Mouse (Mus musculus) intestine, embryonic 15.5 days (tissue): Measurements from ENCODE around the gene Bpi. TPM values are rescaled to one million over a fixed set of nuclear protein-coding genes. Genes with fewer than 3 reads are reported as not detected.

Source experiments
- ATAC-seq: fragments of 200-750 bp; cut with Nextera tagmentation; 2 replicates; pipeline ENCODE4 v1.8.0; 2017; ENCODE audit warnings: moderate TSS enrichment, moderate library complexity
- H3K27ac ChIP-seq: fragments of 300-500 bp; sonication (generic); 2 replicates; pipeline ENCODE4 v1.5.1; 2015; ENCODE audit warnings: mild to moderate bottlenecking, inconsistent platforms
- H3K27me3 ChIP-seq: fragments of 300-500 bp; sonication (generic); replicated peaks from 2 replicates; pipeline ENCODE4 v1.6.1; 2015; ENCODE audit warnings: inconsistent platforms
- H3K36me3 ChIP-seq: fragments of 300-500 bp; sonication (generic); 2 replicates; pipeline ENCODE4 v1.6.1; 2015; ENCODE audit warnings: inconsistent platforms
- H3K4me1 ChIP-seq: fragments of 300-500 bp; sonication (generic); replicated peaks from 2 replicates; pipeline ENCODE4 v1.6.1; 2015; ENCODE audit warnings: inconsistent platforms
- H3K4me2 ChIP-seq: fragments of 300-500 bp; sonication (generic); replicated peaks from 2 replicates; pipeline ENCODE4 v1.6.1; 2015; ENCODE audit warnings: mild to moderate bottlenecking, inconsistent platforms
- H3K4me3 ChIP-seq: fragments of 300-500 bp; sonication (generic); replicated peaks from 2 replicates; pipeline ENCODE4 v1.5.1; 2015; ENCODE audit warnings: inconsistent platforms
- H3K9ac ChIP-seq: fragments of 300-500 bp; sonication (generic); 2 replicates; pipeline ENCODE4 v1.6.1; 2015; ENCODE audit warnings: inconsistent platforms
- H3K9me3 ChIP-seq: fragments of 300-500 bp; sonication (generic); 2 replicates; pipeline ENCODE4 v1.6.1; 2016; ENCODE audit warnings: inconsistent platforms
- WGBS: fragments of 180-500 bp; shearing (Covaris S2); methylation state at CpG from one replicate; pipeline ENCODE4 v1.1.7; 2015; 5-methylcytosine and 5-hydroxymethylcytosine counted together
- polyA plus RNA-seq: library from polyadenylated mRNA; unstranded; fragments of >200 nt; fragmentation: Nextera tagmentation; extraction: Ambion mirVana; gene quantifications from 2 replicates; pipeline ENCODE4 v1.2.1, GENCODE M21; 2015

Gene Bpi
- polyA plus RNA-seq, 1 experiment from 2014 or later, result not detected

DNA sequence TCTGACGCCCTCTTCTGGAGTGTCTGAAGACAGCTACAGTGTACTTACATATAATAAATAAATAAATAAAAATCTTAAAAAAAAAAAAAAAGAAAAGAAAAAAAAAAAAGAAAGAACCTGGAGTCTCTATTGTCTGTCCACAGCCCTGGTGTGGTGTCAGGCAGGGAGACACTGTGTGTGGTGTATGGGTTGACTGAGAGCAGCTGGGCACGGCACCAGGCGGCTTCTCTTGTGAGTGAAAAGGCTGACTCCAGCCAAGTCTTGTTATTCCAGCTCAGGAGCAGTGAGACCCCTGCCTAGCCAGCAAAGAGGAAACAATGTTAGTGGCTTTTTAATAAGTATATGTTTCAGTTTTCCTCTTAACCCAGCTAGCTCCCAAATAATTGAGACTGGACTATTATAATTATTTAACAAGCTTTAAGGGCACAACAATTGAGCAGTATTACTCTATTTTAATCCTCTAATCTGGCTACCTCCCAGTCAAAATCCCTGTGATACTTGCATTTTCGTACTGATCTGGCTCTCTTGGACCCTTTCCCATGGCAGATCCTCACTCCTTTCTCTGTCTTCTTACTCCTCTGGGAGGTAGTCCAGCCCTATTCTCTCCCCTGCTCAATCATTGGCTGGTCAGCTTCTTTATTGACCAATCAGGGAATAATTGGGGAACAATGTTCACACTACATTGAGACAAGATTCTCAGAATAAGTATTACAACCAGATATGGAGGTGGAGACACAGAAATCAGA is 12.6 kb upstream of the Bpi start:
- 77% methylated on average over 4 of the region's 4 CpGs for WGBS
- no peak for ATAC-seq

DNA sequence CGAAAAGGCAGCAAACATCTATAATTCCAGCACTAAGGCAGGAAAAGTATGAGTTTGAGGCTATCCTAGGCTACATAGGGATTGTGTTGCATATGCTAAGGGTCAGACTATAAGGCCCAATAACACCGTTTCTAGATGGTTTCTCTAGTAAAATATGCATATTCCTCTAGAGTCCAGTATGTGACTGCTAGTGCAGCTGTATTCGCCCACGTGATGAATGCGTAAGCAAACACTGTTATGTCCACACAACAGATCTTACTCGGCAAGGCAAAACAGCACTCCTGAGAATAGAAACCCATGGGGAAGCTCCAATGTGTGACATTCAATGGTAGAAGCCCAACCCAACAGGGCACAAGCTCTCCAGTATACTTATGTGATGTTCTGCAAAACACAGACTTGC is 10.0 kb upstream of the Bpi start:
- 0 out of 2 replicates have a peak, but pooled peaks cover 11% of the 10 kb centered on the region for H3K4me1 ChIP-seq
- no peaks in the 10 kb centered on the region for H3K36me3 ChIP-seq
- ATAC-seq, result no peak
- H3K9ac ChIP-seq, result no peak overlapping the region
- H3K27me3 ChIP-seq, result no peaks in the 10 kb centered on the region
- no peak overlapping the region for H3K27ac ChIP-seq
- H3K4me3 ChIP-seq, result no peak overlapping the region
- WGBS, result 66% methylated on average over 6 of the region's 6 CpGs
- H3K4me2 ChIP-seq, result no peak overlapping the region
- no peaks in the 10 kb centered on the region for H3K9me3 ChIP-seq

More for the DNA sequence above, 12.6 kb upstream of the Bpi start:
- Histone ChIP-seq H3K36me3 (no peaks in the 10 kb centered on the region), H3K4me2 (no peak overlapping the region), H3K27me3 (no peaks in the 10 kb centered on the region), H3K27ac (no peak overlapping the region), H3K9ac (no peak overlapping the region), H3K4me3 (no peak overlapping the region), H3K9me3 (no peaks in the 10 kb centered on the region), H3K4me1 (0 out of 2 replicates have a peak, but pooled peaks cover 11% of the 10 kb centered on the region)

DNA sequence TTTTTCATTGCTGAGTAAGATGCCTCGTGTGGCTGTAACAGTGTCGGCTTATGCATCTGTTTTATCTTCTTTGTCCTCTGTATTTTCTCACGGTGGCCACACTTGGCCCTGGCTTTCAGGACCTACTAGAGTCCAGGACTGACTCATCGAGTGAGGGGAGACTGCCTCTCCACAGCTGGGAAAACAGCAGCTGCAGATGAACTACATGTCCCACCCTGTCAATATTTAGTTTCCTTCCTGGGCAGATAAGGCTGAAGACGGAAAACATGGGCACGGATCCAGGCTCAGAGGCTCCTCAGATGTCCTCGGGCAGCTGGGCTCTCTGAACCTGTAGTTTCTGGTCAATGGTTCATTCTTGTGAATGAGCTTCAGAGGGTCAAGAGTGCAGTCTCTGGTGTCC is 9.6 kb upstream of the Bpi start:
- Histone ChIP-seq H3K4me1 (0 out of 2 replicates have a peak, but pooled peaks cover 10% of the 10 kb centered on the region), H3K4me2 (no peak overlapping the region), H3K36me3 (no peaks in the 10 kb centered on the region), H3K9me3 (no peaks in the 10 kb centered on the region), H3K9ac (no peak overlapping the region), H3K27ac (no peak overlapping the region), H3K4me3 (no peak overlapping the region), H3K27me3 (no peaks in the 10 kb centered on the region)
- 28% methylated on average over 7 of the region's 7 CpGs for whole genome bisulfite sequencing
- ATAC-seq, result peak; percentile 51

DNA sequence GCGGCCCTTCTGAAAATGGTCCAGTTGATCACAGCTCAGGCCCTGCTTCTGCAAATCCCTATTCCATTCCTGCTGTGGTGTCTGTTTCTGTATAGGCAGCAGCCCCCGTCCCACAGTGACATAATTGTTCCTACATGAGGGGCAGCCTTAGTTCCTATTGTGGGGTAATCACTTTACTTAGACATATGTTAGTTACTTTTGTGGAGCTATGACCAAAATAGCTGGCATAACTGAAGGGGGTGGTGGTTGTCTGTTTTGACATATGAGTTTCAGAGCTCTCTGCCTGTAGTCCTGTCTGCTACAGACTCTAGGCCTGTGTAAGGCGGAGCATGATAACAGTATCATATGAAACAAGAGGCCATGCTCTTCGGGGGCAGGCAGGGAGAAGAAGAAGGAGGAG is 7.3 kb upstream of the Bpi start:
- no peak for ATAC-seq

DNA sequence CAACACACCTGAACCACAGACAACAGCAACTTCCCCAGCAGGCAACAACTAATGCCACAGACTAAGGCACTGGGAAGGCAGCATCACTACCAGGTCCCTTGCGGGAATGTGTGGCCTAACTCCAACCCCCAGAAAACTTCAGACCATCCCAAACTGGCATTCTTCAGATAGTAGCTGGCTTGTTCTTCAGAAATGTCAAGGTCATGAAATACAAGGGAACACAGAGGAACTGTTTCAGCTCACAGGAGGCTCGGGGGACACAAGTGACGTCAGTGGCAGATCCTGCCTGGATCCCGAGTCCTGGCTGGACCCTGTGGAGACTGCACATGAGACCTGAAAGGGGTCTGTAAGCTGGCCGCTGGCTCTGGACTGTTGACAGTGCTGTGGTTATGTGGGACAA is 4.1 kb upstream of the Bpi start:
- Histone ChIP-seq H3K4me3 (no peak overlapping the region), H3K9ac (no peak overlapping the region), H3K27ac (no peak overlapping the region), H3K4me2 (no peak overlapping the region), H3K9me3 (no peaks in the 10 kb centered on the region), H3K27me3 (no peaks in the 10 kb centered on the region), H3K4me1 (peaks cover 17% of the 10 kb centered on the region), H3K36me3 (no peaks in the 10 kb centered on the region)
- ATAC-seq, result no peak
- WGBS, result 71% methylated on average over 5 of the region's 5 CpGs

More for the DNA sequence above, 7.3 kb upstream of the Bpi start:
- Histone ChIP-seq H3K4me2 (no peak overlapping the region), H3K4me1 (0 out of 2 replicates have a peak, but pooled peaks cover 7% of the 10 kb centered on the region), H3K9ac (no peak overlapping the region), H3K27ac (no peak overlapping the region), H3K9me3 (no peaks in the 10 kb centered on the region), H3K4me3 (no peak overlapping the region), H3K36me3 (no peaks in the 10 kb centered on the region), H3K27me3 (no peaks in the 10 kb centered on the region)
- 71% methylated on average over 4 of the region's 4 CpGs for WGBS

DNA sequence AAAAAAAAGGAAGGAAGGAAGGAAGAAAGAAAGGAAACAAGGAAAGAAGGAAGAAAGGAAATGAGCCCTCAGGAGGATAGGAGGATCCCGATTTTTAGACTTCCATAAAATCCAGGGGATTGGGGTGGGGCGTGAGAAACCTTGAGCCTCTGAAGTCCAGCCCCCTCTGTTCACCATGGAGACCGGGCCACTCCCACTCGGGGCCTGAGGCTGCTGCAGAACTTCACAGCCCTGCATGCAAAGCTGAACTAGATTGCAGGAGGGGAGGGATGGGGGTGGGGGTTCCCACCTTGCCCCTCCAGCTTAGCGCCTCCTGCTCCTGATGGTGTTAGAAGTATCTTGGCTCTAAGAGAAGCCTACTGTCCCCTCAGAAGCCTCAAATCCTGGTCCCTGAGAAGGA is 1.0 kb upstream of the Bpi start:
- 13% methylated on average over 5 of the region's 5 CpGs for WGBS
- Histone ChIP-seq H3K4me1 (peaks cover 17% of the 10 kb centered on the region), H3K4me2 (peak overlapping the region; percentile 17; the same call in 1 of the 2 replicates), H3K9me3 (no peaks in the 10 kb centered on the region), H3K27me3 (no peaks in the 10 kb centered on the region), H3K36me3 (no peaks in the 10 kb centered on the region), H3K9ac (no peak overlapping the region), H3K27ac (0 out of 2 replicates have a peak overlapping the region, but pooled peaks have one; percentile 32), H3K4me3 (no peak overlapping the region)
- ATAC-seq, result peak; percentile 69

DNA sequence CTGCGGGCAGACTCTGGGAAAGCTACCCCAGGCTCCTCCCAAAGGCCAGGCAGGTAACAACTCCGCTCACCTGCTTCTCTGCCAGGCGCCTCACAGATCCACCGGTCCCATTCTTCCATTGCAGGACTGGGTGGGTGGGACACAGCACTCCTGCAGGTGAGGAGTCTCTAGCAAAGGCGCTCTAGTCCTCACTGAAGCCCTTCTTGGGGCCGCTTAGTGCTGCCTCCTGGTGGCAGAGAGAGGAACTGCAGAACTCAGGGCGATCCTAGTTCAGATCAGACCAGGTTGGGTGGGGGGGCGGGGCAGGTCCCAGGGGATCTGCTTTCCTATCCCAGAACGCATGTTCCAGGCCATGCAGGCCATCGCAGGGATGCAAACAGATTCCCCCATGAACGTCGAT is 887 bp downstream of the Bpi start:
- Histone ChIP-seq H3K4me1 (peaks cover 17% of the 10 kb centered on the region), H3K9ac (no peak overlapping the region), H3K36me3 (no peaks in the 10 kb centered on the region), H3K4me2 (no peak overlapping the region), H3K27me3 (no peaks in the 10 kb centered on the region), H3K4me3 (no peak overlapping the region), H3K9me3 (no peaks in the 10 kb centered on the region), H3K27ac (no peak overlapping the region)
- peak; percentile 73 for ATAC-seq
- WGBS, result 17% methylated on average over 12 of the region's 12 CpGs

DNA sequence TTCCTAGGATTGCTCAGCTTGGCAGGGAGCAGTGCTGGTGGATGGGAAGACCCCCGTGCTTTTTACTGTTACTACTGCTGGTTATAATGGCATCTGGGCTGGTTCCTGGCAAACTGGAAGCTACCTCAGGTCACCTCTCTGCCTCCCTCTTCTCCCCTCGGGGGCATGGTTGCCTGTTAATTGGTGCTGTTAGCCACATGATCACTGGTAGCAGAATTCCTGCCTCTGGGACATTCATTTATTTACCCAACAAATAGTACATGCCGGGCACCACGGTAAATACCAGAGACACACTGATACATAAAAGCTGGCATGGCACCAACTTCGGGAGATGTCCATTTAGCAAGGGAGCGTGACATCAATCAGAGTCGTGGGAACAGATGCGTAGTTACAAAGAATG is 1.6 kb downstream of the Bpi start:
- peaks cover 17% of the 10 kb centered on the region for H3K4me1 ChIP-seq
- no peak for ATAC-seq
- H3K36me3 ChIP-seq, result no peaks in the 10 kb centered on the region
- H3K27me3 ChIP-seq, result no peaks in the 10 kb centered on the region
- no peak overlapping the region for H3K9ac ChIP-seq
- no peak overlapping the region for H3K27ac ChIP-seq
- H3K4me2 ChIP-seq, result no peak overlapping the region
- no peaks in the 10 kb centered on the region for H3K9me3 ChIP-seq
- H3K4me3 ChIP-seq, result no peak overlapping the region
- WGBS, result 68% methylated on average over 8 of the region's 8 CpGs

DNA sequence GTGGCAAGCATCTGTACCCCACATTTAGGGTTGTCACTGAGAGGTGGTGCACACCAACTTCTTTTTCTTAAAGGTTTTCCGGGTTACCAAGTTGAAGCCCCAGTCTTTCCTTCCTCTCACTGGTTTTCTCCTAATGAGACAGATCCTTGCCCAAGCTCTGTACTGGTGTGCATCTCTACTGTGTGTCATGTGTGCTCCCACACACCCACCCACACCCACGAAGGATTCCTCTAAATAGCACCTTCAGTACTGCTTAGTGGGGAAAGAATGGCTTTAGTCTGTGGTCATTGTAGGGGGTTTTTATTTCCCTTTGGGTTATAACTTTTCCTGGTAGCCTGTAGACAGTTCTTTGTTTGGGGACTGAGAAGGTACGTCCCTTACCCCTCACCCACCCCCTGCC is 7.0 kb downstream of the Bpi start:
- no peak for ATAC-seq
- Histone ChIP-seq H3K9me3 (no peaks in the 10 kb centered on the region), H3K9ac (no peak overlapping the region), H3K36me3 (no peaks in the 10 kb centered on the region), H3K27ac (no peak overlapping the region), H3K4me1 (no peaks in the 10 kb centered on the region), H3K4me3 (no peak overlapping the region), H3K4me2 (no peak overlapping the region), H3K27me3 (no peaks in the 10 kb centered on the region)
- 84% methylated on average over 3 of the region's 3 CpGs for WGBS

DNA sequence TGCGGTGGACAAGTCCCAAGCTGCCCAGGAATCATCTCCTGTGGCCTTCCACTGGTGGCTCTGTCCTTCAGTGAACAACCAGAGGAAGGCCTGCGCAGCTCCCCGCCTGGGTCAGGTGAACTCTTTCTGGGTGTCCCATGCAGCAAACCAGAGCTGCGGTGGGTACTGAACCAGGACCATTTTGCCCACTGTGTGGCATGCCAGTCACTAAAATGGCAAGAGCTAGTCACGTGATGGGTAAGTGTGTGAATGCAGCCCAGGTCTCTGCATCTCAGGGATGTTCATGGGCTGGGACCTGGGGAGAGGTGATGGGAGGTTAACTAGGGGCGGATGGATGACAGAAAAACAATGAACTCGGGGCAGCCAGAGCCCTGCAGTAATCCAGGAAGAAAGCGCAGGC is 12.1 kb downstream of the Bpi start:
- Histone ChIP-seq H3K9me3 (no peaks in the 10 kb centered on the region), H3K4me1 (no peaks in the 10 kb centered on the region), H3K36me3 (no peaks in the 10 kb centered on the region), H3K27ac (no peak overlapping the region), H3K4me3 (no peak overlapping the region), H3K4me2 (no peak overlapping the region), H3K9ac (no peak overlapping the region), H3K27me3 (no peaks in the 10 kb centered on the region)
- ATAC-seq, result no peak
- 78% methylated on average over 8 of the region's 8 CpGs for WGBS

DNA sequence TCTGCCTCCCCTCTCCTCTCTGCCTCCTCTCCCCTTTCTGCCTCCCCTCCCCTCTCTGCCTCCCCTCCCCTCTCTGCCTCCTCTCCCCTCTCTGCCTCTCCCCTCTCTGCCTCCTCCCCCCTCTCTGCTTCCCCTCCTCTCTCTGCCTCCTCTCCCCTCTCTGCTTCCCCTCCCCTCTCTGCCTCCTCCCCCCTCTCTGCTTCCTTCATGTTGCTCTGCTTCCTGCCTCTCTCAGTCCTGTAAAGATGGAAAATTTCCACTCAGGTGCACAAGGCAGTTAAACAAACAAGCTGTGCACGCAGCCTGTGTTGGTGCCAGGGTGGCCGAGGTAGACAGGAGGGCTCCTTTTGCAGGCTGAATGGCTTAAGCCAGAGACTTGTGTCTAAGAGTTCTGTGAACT is 15.8 kb downstream of the Bpi start:
- ATAC-seq, result no peak
- H3K36me3 ChIP-seq, result no peaks in the 10 kb centered on the region
- H3K27ac ChIP-seq, result no peak overlapping the region
- no peak overlapping the region for H3K9ac ChIP-seq
- no peaks in the 10 kb centered on the region for H3K9me3 ChIP-seq
- H3K27me3 ChIP-seq, result no peaks in the 10 kb centered on the region
- 13% methylated on average over 2 of the region's 2 CpGs for WGBS
- no peaks in the 10 kb centered on the region for H3K4me1 ChIP-seq
- H3K4me2 ChIP-seq, result no peak overlapping the region
- no peak overlapping the region for H3K4me3 ChIP-seq

DNA sequence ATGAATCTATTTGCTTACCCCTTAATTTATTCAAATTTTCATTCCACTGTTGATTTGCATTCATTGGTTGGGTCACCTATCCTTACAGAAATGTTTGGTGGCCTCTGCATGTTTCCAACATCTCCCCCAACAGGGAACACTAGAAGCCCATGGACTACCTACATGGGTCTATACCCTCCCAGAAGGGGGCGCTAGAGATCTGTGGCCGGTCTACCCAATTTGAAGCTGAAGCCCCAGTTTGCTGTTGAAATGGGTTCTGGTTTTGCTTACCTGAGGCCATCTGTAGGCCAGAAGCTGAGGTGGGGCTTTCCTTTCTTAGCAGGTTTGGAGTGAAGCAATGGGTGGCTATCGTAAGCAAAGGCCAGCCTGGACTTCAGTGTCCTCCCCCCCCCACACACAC is 17.5 kb downstream of the Bpi start:
- Histone ChIP-seq H3K27ac (no peak overlapping the region), H3K9ac (no peak overlapping the region), H3K36me3 (no peaks in the 10 kb centered on the region), H3K27me3 (no peaks in the 10 kb centered on the region), H3K4me2 (no peak overlapping the region), H3K4me3 (no peak overlapping the region), H3K9me3 (no peaks in the 10 kb centered on the region), H3K4me1 (no peaks in the 10 kb centered on the region)
- no peak for ATAC-seq
- 92% methylated on average over 3 of the region's 3 CpGs for WGBS

DNA sequence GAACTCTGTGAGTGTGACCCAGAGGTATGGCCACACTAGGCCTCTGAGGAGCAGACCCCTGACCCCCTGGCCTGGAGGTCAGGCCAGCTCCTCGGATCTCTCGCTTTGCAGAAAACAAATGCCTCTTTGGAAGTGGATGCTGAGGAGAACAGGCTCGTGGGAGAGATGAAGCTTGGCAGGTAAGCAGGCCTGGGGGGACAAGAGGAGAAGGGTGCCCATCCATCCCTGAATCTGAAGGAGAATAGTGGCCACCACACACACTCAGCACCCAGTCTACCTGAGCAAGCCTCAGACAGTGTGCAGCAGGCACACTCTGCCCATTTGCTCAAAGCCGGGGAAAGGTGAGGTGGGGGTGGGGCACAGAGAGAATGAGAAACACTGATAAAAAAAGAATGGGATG is 17.9 kb downstream of the Bpi start:
- Histone ChIP-seq H3K4me3 (no peak overlapping the region), H3K4me1 (no peaks in the 10 kb centered on the region), H3K4me2 (no peak overlapping the region), H3K27ac (no peak overlapping the region), H3K36me3 (no peaks in the 10 kb centered on the region), H3K9me3 (no peaks in the 10 kb centered on the region), H3K9ac (no peak overlapping the region), H3K27me3 (no peaks in the 10 kb centered on the region)
- ATAC-seq, result no peak
- 66% methylated on average over 4 of the region's 4 CpGs for whole genome bisulfite sequencing
